Mouse (Mus musculus) megakaryocyte-erythroid progenitor cell, adult 5 weeks (primary cell): Measurements from ENCODE around the gene Mrgpra2b. TPM values are rescaled to one million over a fixed set of nuclear protein-coding genes. Genes with fewer than 3 reads are reported as not detected.

Experiments used
- polyA plus RNA-seq: library from polyadenylated mRNA; stranded (reverse); fragments of >175 nt; gene quantifications from 2 replicates; pipeline ENCODE4 v1.2.3, GENCODE M21; 2012

The Mrgpra2b gene
- polyA plus RNA-seq, result 1.1 and 2.1 TPM in 2 replicates

DNA sequence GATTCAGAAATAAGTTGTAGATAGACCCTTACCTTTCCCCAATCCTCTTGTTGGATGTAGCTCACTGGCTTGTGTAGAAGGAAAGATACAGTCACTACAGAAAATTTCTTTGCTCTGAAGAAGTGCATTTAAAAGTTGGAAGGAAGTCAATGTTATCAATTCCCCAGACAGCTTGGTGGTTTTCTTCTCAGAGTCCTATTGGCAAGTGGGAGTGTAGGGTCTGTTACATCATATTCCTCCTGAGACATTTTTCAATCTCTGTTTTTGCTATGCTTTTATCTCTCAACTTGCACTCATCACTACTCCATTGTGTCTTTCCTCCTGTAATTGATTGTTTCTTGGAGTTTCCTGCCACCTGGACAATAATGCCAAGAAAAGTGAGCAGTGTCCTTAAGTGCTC, at the start of gene Mrgpra2b:
Gene Mrgpra2b (minus strand): TSS at position 101 of the 400 bp plus-strand sequence.

DNA sequence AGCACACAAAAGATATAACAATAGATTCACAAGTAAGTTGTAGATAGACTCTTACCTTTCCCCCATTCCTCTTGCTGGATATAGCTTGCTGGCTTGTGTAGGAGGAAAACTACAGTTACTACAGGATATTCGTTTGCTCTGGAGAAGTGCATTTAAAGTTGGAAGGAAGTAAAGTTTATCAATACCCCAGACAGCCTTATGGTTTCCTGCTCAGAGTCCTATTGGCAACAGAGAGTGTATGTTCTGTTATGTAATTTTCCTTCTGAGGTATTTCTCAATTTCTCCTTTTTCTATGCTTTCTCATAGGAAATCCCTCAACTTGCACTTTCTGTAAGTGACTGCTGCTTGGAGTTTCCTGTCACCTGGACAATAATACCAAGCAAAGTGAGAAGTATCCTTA, 76.6 kb downstream of the Mrgpra2b start, which contains the start of gene Mrgpra2a:
Gene Mrgpra2a (minus strand): TSS at position 125 of the 400 bp plus-strand sequence.

Other genes starting within 250 kb of the Mrgpra2b start
- not detected in 2 replicates for gene Mrgpra1, start 174.6 kb downstream of the Mrgpra2b start, polyA plus RNA-seq
- 0.16 and 0.22 TPM in 2 replicates for gene Mrgpra2a, start 76.7 kb downstream of the Mrgpra2b start, polyA plus RNA-seq
- gene Mrgpra3, start 72.5 kb upstream of the Mrgpra2b start, polyA plus RNA-seq, result not detected in 2 replicates